Mouse (Mus musculus) heart, embryonic 11.5 days (tissue): Measurements from ENCODE around the gene Gm21974. TPM values are rescaled to one million over a fixed set of nuclear protein-coding genes. Genes with fewer than 3 reads are reported as not detected.
"Not testable (repeated sequence)": the region's sequence is repeated elsewhere in the genome, so short reads cannot be mapped to it uniquely, and the experiment has no call there.

Experiments
- ATAC-seq: fragments of 200-750 bp; cut with Nextera tagmentation; replicated peaks from 2 replicates; pipeline ENCODE4 v1.8.0; 2017; ENCODE audit warnings: moderate library complexity; ENCODE audit not compliant: insufficient number of reproducible peaks, low FRiP score, low TSS enrichment
- H3K27ac ChIP-seq: fragments of 300-500 bp; sonication (generic); 2 replicates; pipeline ENCODE4 v1.5.1; 2014; ENCODE audit warnings: mild to moderate bottlenecking, low read depth, low read length
- H3K27me3 ChIP-seq: fragments of 300-500 bp; sonication (generic); 2 replicates; pipeline ENCODE4 v1.6.1; 2014; ENCODE audit warnings: mild to moderate bottlenecking, low read length, mixed read lengths; ENCODE audit not compliant: control insufficient read depth, insufficient read depth
- H3K36me3 ChIP-seq: fragments of 300-500 bp; sonication (generic); 2 replicates; pipeline ENCODE4 v1.6.1; 2014; ENCODE audit warnings: mild to moderate bottlenecking, low read length, moderate library complexity, mixed read lengths; ENCODE audit not compliant: control insufficient read depth, insufficient read depth
- H3K4me1 ChIP-seq: fragments of 300-500 bp; sonication (generic); 2 replicates; pipeline ENCODE4 v1.6.1; 2014; ENCODE audit warnings: low read length; ENCODE audit not compliant: control insufficient read depth, insufficient read depth
- H3K4me2 ChIP-seq: fragments of 300-500 bp; sonication (generic); 2 replicates; pipeline ENCODE4 v1.6.1; 2014; ENCODE audit warnings: mild to moderate bottlenecking, moderate library complexity
- H3K4me3 ChIP-seq: fragments of 300-500 bp; sonication (generic); 2 replicates; pipeline ENCODE4 v1.5.1; 2014; ENCODE audit warnings: low read depth, low read length
- H3K9ac ChIP-seq: fragments of 300-500 bp; sonication (generic); 2 replicates; pipeline ENCODE4 v1.6.1; 2014; ENCODE audit warnings: mild to moderate bottlenecking, low read depth, low read length, moderate library complexity
- H3K9me3 ChIP-seq: fragments of 300-500 bp; sonication (generic); replicated peaks from 2 replicates; pipeline ENCODE4 v1.6.1; 2016; ENCODE audit warnings: low read length; ENCODE audit not compliant: control insufficient read depth
- WGBS: fragments of 180-500 bp; shearing (Covaris S2); extraction: QIAGEN DNeasy Blood & Tissue Kit; methylation state at CpG from one replicate; pipeline ENCODE4 v1.1.7; 2014; ENCODE audit not compliant: insufficient replicate concordance; 5-methylcytosine and 5-hydroxymethylcytosine counted together
- polyA plus RNA-seq: library from polyadenylated mRNA; unstranded; fragments of >200 nt; fragmentation: Nextera tagmentation; extraction: Ambion mirVana; gene quantifications from 2 replicates; pipeline ENCODE4 v1.2.1, GENCODE M21; 2014

Gm21974 gene
- polyA plus RNA-seq, 1 experiment from 2014 or later, result not detected

DNA sequence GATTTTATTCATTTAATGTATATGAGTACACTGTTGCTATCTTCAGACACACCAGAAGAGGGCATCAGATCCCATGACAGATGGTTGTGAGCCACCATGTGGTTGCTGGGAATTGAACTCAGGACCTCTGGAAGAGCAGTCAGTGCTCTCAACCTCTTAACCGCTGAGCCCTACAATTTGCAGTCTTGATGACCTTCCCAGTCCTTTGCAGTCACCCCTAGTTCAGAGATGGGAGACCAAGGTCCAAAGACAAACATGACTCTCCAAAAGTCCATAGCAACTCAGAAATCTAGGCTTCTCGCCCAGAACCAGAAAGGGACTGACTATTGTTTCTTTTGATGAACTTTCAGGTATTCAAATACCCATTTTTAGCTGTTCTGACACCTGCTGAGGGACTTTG, 55.2 kb downstream of the Gm21974 start:
- WGBS, result 75% methylated on average over 2 of the region's 2 CpGs
- not testable (repeated sequence) for H3K27ac ChIP-seq, H3K4me2 ChIP-seq, H3K36me3 ChIP-seq, ATAC-seq, H3K4me3 ChIP-seq, H3K9ac ChIP-seq, H3K9me3 ChIP-seq, H3K27me3 ChIP-seq, H3K4me1 ChIP-seq

- not testable (repeated sequence) for H3K27ac ChIP-seq, H3K4me3 ChIP-seq, H3K36me3 ChIP-seq, H3K9me3 ChIP-seq, H3K4me2 ChIP-seq, ATAC-seq, H3K27me3 ChIP-seq, H3K4me1 ChIP-seq, H3K9ac ChIP-seq
- WGBS, result 77% methylated on average over 4 of the region's 4 CpGs
Observed at GRCm38 (mm10) chr7:127837878-127838277, 57.4 kb downstream of the Gm21974 start.

GRCm38 (mm10) chr7:127837473-127837872, 57.8 kb downstream of the Gm21974 start:
- H3K9ac ChIP-seq, result no peak overlapping the region
- 86% methylated on average over 5 of the region's 5 CpGs for WGBS
- no peak overlapping the region for H3K27ac ChIP-seq
- H3K36me3 ChIP-seq, result no peaks in the 10 kb centered on the region
- peaks cover 1% of the 10 kb centered on the region; the same call in 1 of the 2 replicates for H3K4me1 ChIP-seq
- H3K4me3 ChIP-seq, result no peak overlapping the region
- no peaks in the 10 kb centered on the region for H3K9me3 ChIP-seq
- ATAC-seq, result no peak
- H3K4me2 ChIP-seq, result no peak overlapping the region
- H3K27me3 ChIP-seq, result no peaks in the 10 kb centered on the region

Other genes starting within 250 kb of the Gm21974 start
- gene Bcl7c, start 186.5 kb downstream of the Gm21974 start, polyA plus RNA-seq, result 32.5 and 34.4 TPM in 2 replicates
- 4.7 and 4.9 TPM in 2 replicates for gene Ctf1, start 182.7 kb downstream of the Gm21974 start, polyA plus RNA-seq
- 0.32 TPM in 1 of 2 replicates, not detected in the other for gene Ctf2, start 163.3 kb downstream of the Gm21974 start, polyA plus RNA-seq
- gene Fbxl19, start 150.9 kb downstream of the Gm21974 start, polyA plus RNA-seq, result 2.5 and 3.3 TPM in 2 replicates
- 13.3 and 14.5 TPM in 2 replicates for gene Orai3, start 125.6 kb downstream of the Gm21974 start, polyA plus RNA-seq
- gene Setd1a, start 118.8 kb downstream of the Gm21974 start, polyA plus RNA-seq, result 16.9 and 20.8 TPM in 2 replicates
- 0.46 TPM in 1 of 2 replicates, not detected in the other for gene Gm49388, start 109.8 kb downstream of the Gm21974 start, polyA plus RNA-seq
- gene Hsd3b7, start 94.8 kb downstream of the Gm21974 start, polyA plus RNA-seq, result 18.1 and 23.5 TPM in 2 replicates
- 20.5 and 22.8 TPM in 2 replicates for gene Stx4a, start 71.2 kb downstream of the Gm21974 start, polyA plus RNA-seq
- 1.4 and 1.8 TPM in 2 replicates for gene Stx1b, start 70.9 kb downstream of the Gm21974 start, polyA plus RNA-seq
- gene Zfp646, start 19.2 kb downstream of the Gm21974 start, polyA plus RNA-seq, result 10.1 and 12.0 TPM in 2 replicates
- 10.1 and 11.5 TPM in 2 replicates for gene Zfp668, start 18.6 kb downstream of the Gm21974 start, polyA plus RNA-seq
- 0.90 and 2.0 TPM in 2 replicates for gene Prss53, start 4.5 kb downstream of the Gm21974 start, polyA plus RNA-seq
- gene Vkorc1, start 163 bp upstream of the Gm21974 start, polyA plus RNA-seq, result 98.7 and 101 TPM in 2 replicates
- gene Bckdk, start 8.6 kb upstream of the Gm21974 start, polyA plus RNA-seq, result 166 and 174 TPM in 2 replicates
- gene Kat8, start 17.1 kb upstream of the Gm21974 start, polyA plus RNA-seq, result 30.7 and 32.6 TPM in 2 replicates
- 0.94 and 0.96 TPM in 2 replicates for gene Prss8, start 34.6 kb upstream of the Gm21974 start, polyA plus RNA-seq
- 10.3 and 10.6 TPM in 2 replicates for gene Prss36, start 51.3 kb upstream of the Gm21974 start, polyA plus RNA-seq
- 33.2 and 40.3 TPM in 2 replicates for gene Fus, start 72.0 kb upstream of the Gm21974 start, polyA plus RNA-seq
- 35.6 and 37.8 TPM in 2 replicates for gene Pycard, start 98.4 kb upstream of the Gm21974 start, polyA plus RNA-seq
- 0.30 and 0.69 TPM in 2 replicates for gene Trim72, start 108.5 kb upstream of the Gm21974 start, polyA plus RNA-seq
- gene Itgam, start 167.2 kb upstream of the Gm21974 start, polyA plus RNA-seq, result 0.29 and 0.34 TPM in 2 replicates
- not detected in 2 replicates for gene Gm49368, start 167.2 kb upstream of the Gm21974 start, polyA plus RNA-seq
- gene Itgax, start 234.1 kb upstream of the Gm21974 start, polyA plus RNA-seq, result 0.06 and 0.11 TPM in 2 replicates